27 mouse cellular contexts compared by ENCODE assay signal in the genomic region with DNA sequence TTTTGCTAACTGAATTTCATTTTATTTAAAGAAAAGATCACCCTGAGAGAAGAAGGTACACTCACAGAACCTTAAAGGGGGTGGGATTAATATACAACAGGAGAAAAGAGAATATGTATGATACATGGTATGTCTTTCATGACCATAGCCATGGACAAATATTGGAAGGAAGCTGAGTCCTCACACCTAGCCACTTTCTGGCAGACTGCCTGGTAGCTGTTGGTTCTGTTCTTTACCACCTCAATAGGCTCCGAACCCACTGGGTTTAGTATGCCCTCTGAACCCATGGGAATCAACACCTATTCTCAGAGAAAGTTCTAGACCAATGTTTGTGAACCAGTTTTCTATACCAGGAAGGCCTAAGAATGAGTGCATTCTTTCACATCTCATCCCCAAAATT.
"Had no signal": no experiment of that assay in that cellular context is flagged by ENCODE, and none has a peak within 500 bp of the region (broad histone marks: within the 10 kb centered on the region; RNA-seq: fewer than 3 reads in every experiment).

No protein-coding gene starts in this region.

- H3K9me3 ChIP-seq: heart, embryonic 12.5 days; heart, embryonic 13.5 days; heart, embryonic 15.5 days; hindbrain, embryonic 10.5 days; hindbrain, embryonic 12.5 days; hindbrain, embryonic 13.5 days; hindbrain, embryonic 15.5 days; intestine, embryonic 15.5 days; kidney, embryonic 15.5 days had no signal

- H3K36me3 ChIP-seq: heart, embryonic 12.5 days; heart, embryonic 13.5 days; heart, embryonic 15.5 days; hindbrain, embryonic 10.5 days; hindbrain, embryonic 12.5 days; hindbrain, embryonic 13.5 days; hindbrain, embryonic 15.5 days; intestine, embryonic 15.5 days; kidney, embryonic 15.5 days had no signal

- H3K27ac ChIP-seq: heart, embryonic 13.5 days; heart, embryonic 15.5 days; hindbrain, embryonic 10.5 days; hindbrain, embryonic 12.5 days; hindbrain, embryonic 13.5 days; hindbrain, embryonic 15.5 days; hindbrain, postnatal 0 days; intestine, embryonic 15.5 days; kidney, embryonic 15.5 days; kidney, postnatal 0 days; left cerebral cortex, adult 2 months had no signal

- H3K4me3 ChIP-seq: heart, embryonic 12.5 days; heart, embryonic 13.5 days; heart, embryonic 15.5 days; hindbrain, embryonic 10.5 days; hindbrain, embryonic 12.5 days; hindbrain, embryonic 13.5 days; hindbrain, embryonic 15.5 days; intestine, embryonic 15.5 days; kidney, embryonic 15.5 days; left cerebral cortex, adult 2 months had no signal

- DNase-seq: heart, postnatal 10 days; heart, postnatal 14 days; heart, postnatal 36 days; heart, postnatal 4 days; kidney, adult 11 months; kidney, adult 18-20 months; kidney, adult 2 months; kidney, adult 8-10 months; kidney, adult 9 months; kidney, postnatal 10 days; kidney, postnatal 14 days; kidney, postnatal 25 days; kidney, postnatal 36 days; kidney, postnatal 4 days; layer of hippocampus, postnatal 36 days had no signal

- H3K27me3 ChIP-seq: heart, embryonic 12.5 days; heart, embryonic 15.5 days; hindbrain, embryonic 12.5 days; hindbrain, embryonic 13.5 days; hindbrain, embryonic 15.5 days; intestine, embryonic 15.5 days; kidney, embryonic 15.5 days had no signal

- H3K4me1 ChIP-seq: heart, embryonic 12.5 days; heart, embryonic 15.5 days; hindbrain, embryonic 10.5 days; intestine, embryonic 15.5 days had no signal
